Comparison of ENCODE assay signal across 7 mouse cellular contexts in genomic region chr6:54815428-54816130, GRCm38 (mm10). TPM values are rescaled to one million over a fixed set of nuclear protein-coding genes. Genes with fewer than 3 reads are reported as not detected.
DNase-seq lines count a peak whose midpoint lies in the region; ATAC-seq lines count a peak whose summit lies in the region.

No protein-coding gene starts in this region.

- DNase-seq in lung, postnatal 10 days = no peak
- no peak for DNase-seq in limb, embryonic 10.5 days (ENCODE audit: low spot score)
- DNase-seq in urinary bladder, postnatal 25 days (ENCODE audit: low spot score) = no peak
- DNase-seq in urinary bladder, adult 18-20 months (ENCODE audit: low spot score in 2 of 2) = no peak

- ATAC-seq in lung, embryonic 16.5 days (ENCODE audit: low read depth) = no peak
- no peak for ATAC-seq in forebrain, embryonic 12.5 days (ENCODE audit: low FRiP score)
- no peak for ATAC-seq in stomach, embryonic 14.5 days (ENCODE audit: insufficient number of reproducible peaks, insufficient read depth, low FRiP score, low read depth)

- peak overlapping the region; percentile 65; the same call in 1 of the 2 replicates for H3K4me2 ChIP-seq in lung, embryonic 16.5 days (ENCODE audit: low read depth, low read length)
- H3K4me2 ChIP-seq in forebrain, embryonic 12.5 days = peak overlapping the region; percentile 68; the same call in 1 of the 2 replicates
- H3K4me2 ChIP-seq in stomach, embryonic 14.5 days (replicated peaks; ENCODE audit: low read depth, low read length) = peak overlapping the region; percentile 79; the same call in 1 of the 2 replicates

- H3K36me3 ChIP-seq in lung, embryonic 16.5 days (ENCODE audit: control insufficient read depth, insufficient read depth, low read length) = no peaks in the 10 kb centered on the region
- no peaks in the 10 kb centered on the region for H3K36me3 ChIP-seq in forebrain, embryonic 12.5 days (replicated peaks)
- H3K36me3 ChIP-seq in limb, embryonic 10.5 days = no peaks in the 10 kb centered on the region
- H3K36me3 ChIP-seq in stomach, embryonic 14.5 days (ENCODE audit: control insufficient read depth, insufficient read depth, low read length) = no peaks in the 10 kb centered on the region

- H3K9me3 ChIP-seq in lung, embryonic 16.5 days (ENCODE audit: control insufficient read depth, low read length) = no peaks in the 10 kb centered on the region
- no peaks in the 10 kb centered on the region for H3K9me3 ChIP-seq in forebrain, embryonic 12.5 days
- no peaks in the 10 kb centered on the region for H3K9me3 ChIP-seq in limb, embryonic 10.5 days (replicated peaks)
- H3K9me3 ChIP-seq in stomach, embryonic 14.5 days (ENCODE audit: control insufficient read depth, low read depth, low read length) = no peaks in the 10 kb centered on the region

- H3K4me3 ChIP-seq in lung, embryonic 16.5 days (ENCODE audit: low read length) = no peak overlapping the region
- no peak overlapping the region for H3K4me3 ChIP-seq in forebrain, embryonic 12.5 days (replicated peaks)
- H3K4me3 ChIP-seq in limb, embryonic 10.5 days = no peak overlapping the region
- no peak overlapping the region for H3K4me3 ChIP-seq in stomach, embryonic 14.5 days (ENCODE audit: low read depth, low read length)

- H3K9ac ChIP-seq in lung, embryonic 16.5 days (ENCODE audit: low read length) = no peak overlapping the region
- H3K9ac ChIP-seq in forebrain, embryonic 12.5 days = no peak overlapping the region
- H3K9ac ChIP-seq in stomach, embryonic 14.5 days (replicated peaks; ENCODE audit: low read depth, low read length) = no peak overlapping the region

- no peaks in the 10 kb centered on the region for H3K27me3 ChIP-seq in lung, embryonic 16.5 days (ENCODE audit: control insufficient read depth, insufficient read depth, low read depth, low read length)
- no peaks in the 10 kb centered on the region; the same call in 1 of the 2 replicates for H3K27me3 ChIP-seq in forebrain, embryonic 12.5 days
- no peaks in the 10 kb centered on the region for H3K27me3 ChIP-seq in limb, embryonic 10.5 days (ENCODE audit: low read depth, poor library complexity, severe bottlenecking)
- no peaks in the 10 kb centered on the region for H3K27me3 ChIP-seq in stomach, embryonic 14.5 days (ENCODE audit: control insufficient read depth, insufficient read depth, low read length)

- no peak overlapping the region for H3K27ac ChIP-seq in lung, embryonic 16.5 days (ENCODE audit: low read length)
- H3K27ac ChIP-seq in forebrain, embryonic 12.5 days = no peak overlapping the region
- H3K27ac ChIP-seq in limb, embryonic 10.5 days = 0 out of 2 replicates have a peak overlapping the region, but pooled peaks have one; percentile 94
- no peak overlapping the region for H3K27ac ChIP-seq in stomach, embryonic 14.5 days (ENCODE audit: low read length)

- peaks cover 31% of the 10 kb centered on the region for H3K4me1 ChIP-seq in lung, embryonic 16.5 days (replicated peaks; ENCODE audit: control insufficient read depth, insufficient read depth, low read length)
- H3K4me1 ChIP-seq in forebrain, embryonic 12.5 days = peaks cover 29% of the 10 kb centered on the region
- H3K4me1 ChIP-seq in limb, embryonic 10.5 days = peaks cover 32% of the 10 kb centered on the region
- peaks cover 28% of the 10 kb centered on the region; the same call in 1 of the 2 replicates for H3K4me1 ChIP-seq in stomach, embryonic 14.5 days (ENCODE audit: control insufficient read depth, insufficient read depth, low read length)

- WGBS in lung, embryonic 16.5 days = 75% methylated on average over 9 of the region's 9 CpGs
- 80% methylated on average over 9 of the region's 9 CpGs for WGBS in forebrain, embryonic 12.5 days
- 86% methylated on average over 9 of the region's 9 CpGs for WGBS in limb, embryonic 10.5 days
- 79% methylated on average over 9 of the region's 9 CpGs for WGBS in stomach, embryonic 14.5 days

RNA-seq across cellular contexts. Expression of gene Znrf2, which starts 1.1 kb away (rescaled TPM):
- polyA plus RNA-seq in lung, embryonic 16.5 days (2015; fragmentation: Nextera tagmentation; extraction: Ambion mirVana) = 3.3 and 3.4 TPM in 2 replicates
- 5.4 and 5.6 TPM in 2 replicates for polyA plus RNA-seq in forebrain, embryonic 12.5 days (2016; fragmentation: Nextera tagmentation; extraction: Ambion mirVana)
- polyA plus RNA-seq in limb, embryonic 10.5 days (2016; fragmentation: Nextera tagmentation; extraction: Ambion mirVana) = 2.0 and 2.3 TPM in 2 replicates
- 5.8 and 6.0 TPM in 2 replicates for polyA plus RNA-seq in stomach, embryonic 14.5 days (2014; fragmentation: Nextera tagmentation; extraction: Ambion mirVana)
